Mouse (Mus musculus) testis, adult 2 months (tissue): ENCODE results near the gene Tspan17.

Source experiments
- CTCF ChIP-seq: fragments of 200-500 bp; IDR thresholded peaks from 2 replicates; pipeline ENCODE4 v1.5.1; 2012; ENCODE audit warnings: low read depth, mild to moderate bottlenecking, inconsistent platforms, low read length, moderate library complexity; ENCODE audit not compliant: control insufficient read depth, insufficient read depth, insufficient replicate concordance
- POLR2A ChIP-seq: fragments of 200-500 bp; IDR thresholded peaks from 2 replicates; pipeline ENCODE4 v1.6.1; 2012; ENCODE audit warnings: low read depth, mild to moderate bottlenecking, inconsistent platforms, low read length, moderate library complexity; ENCODE audit not compliant: control insufficient read depth

DNA sequence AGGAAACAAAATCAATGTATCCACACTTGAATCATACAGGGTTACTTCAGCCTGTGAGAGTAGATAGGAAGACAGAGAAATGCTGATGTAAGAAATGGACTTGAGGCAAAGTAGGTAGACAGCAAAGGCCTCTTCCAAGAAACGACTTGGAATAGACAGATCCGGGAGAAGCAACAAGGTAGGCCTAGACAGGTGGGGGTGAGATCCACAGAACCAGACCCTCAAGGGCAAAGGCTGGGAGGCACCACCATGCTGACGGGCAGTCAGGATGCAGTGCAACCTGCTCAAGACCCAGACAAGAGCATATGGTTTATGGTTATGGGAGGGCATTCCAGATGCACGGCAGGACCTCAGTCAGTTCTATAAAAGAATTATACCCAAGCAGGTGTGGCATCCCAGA lies 22.2 kb upstream of the Tspan17 start:
- TF ChIP-seq CTCF (no peak), POLR2A (no peak)
